Mouse (Mus musculus) embryonic facial prominence, embryonic 10.5 days (tissue): ENCODE measurements around the gene Mad1l1. TPM values are rescaled to one million over a fixed set of nuclear protein-coding genes. Genes with fewer than 3 reads are reported as not detected.
A peak's percentile ranks its signal among the peaks of the same experiment; 100 is the strongest.

Source experiments
- DNase-seq: peaks from one replicate; pipeline ENCODE4 v3.0.0-alpha.2; 2017; ENCODE audit warnings: low spot score
- H3K27ac ChIP-seq: fragments of 300-500 bp; sonication (generic); replicated peaks from 2 replicates; pipeline ENCODE4 v1.5.1; 2016; ENCODE audit warnings: mild to moderate bottlenecking
- H3K27me3 ChIP-seq: fragments of 300-500 bp; sonication (generic); replicated peaks from 2 replicates; pipeline ENCODE4 v1.6.1; 2016; ENCODE audit warnings: low read depth, mild to moderate bottlenecking; ENCODE audit not compliant: poor library complexity, severe bottlenecking
- H3K36me3 ChIP-seq: fragments of 300-500 bp; sonication (generic); replicated peaks from 2 replicates; pipeline ENCODE4 v1.6.1; 2016; ENCODE audit warnings: mild to moderate bottlenecking, moderate library complexity
- H3K4me1 ChIP-seq: fragments of 300-500 bp; sonication (generic); 2 replicates; pipeline ENCODE4 v1.6.1; 2016
- H3K4me3 ChIP-seq: fragments of 300-500 bp; sonication (generic); 2 replicates; pipeline ENCODE4 v1.5.1; 2016; ENCODE audit warnings: mild to moderate bottlenecking, moderate library complexity
- H3K9me3 ChIP-seq: fragments of 300-500 bp; sonication (generic); 2 replicates; pipeline ENCODE4 v1.6.1; 2016; ENCODE audit warnings: mild to moderate bottlenecking
- WGBS: fragments of 180-500 bp; shearing (Covaris S2); methylation state at CpG from one replicate; pipeline ENCODE4 v1.1.7; 2016; 5-methylcytosine and 5-hydroxymethylcytosine counted together
- polyA plus RNA-seq: library from polyadenylated mRNA; unstranded; fragments of >200 nt; fragmentation: Nextera tagmentation; extraction: Ambion mirVana; gene quantifications from 2 replicates; pipeline ENCODE4 v1.2.1, GENCODE M21; 2016

Mad1l1 gene
- polyA plus RNA-seq, 1 experiment from 2014 or later: 63.9 TPM

DNA sequence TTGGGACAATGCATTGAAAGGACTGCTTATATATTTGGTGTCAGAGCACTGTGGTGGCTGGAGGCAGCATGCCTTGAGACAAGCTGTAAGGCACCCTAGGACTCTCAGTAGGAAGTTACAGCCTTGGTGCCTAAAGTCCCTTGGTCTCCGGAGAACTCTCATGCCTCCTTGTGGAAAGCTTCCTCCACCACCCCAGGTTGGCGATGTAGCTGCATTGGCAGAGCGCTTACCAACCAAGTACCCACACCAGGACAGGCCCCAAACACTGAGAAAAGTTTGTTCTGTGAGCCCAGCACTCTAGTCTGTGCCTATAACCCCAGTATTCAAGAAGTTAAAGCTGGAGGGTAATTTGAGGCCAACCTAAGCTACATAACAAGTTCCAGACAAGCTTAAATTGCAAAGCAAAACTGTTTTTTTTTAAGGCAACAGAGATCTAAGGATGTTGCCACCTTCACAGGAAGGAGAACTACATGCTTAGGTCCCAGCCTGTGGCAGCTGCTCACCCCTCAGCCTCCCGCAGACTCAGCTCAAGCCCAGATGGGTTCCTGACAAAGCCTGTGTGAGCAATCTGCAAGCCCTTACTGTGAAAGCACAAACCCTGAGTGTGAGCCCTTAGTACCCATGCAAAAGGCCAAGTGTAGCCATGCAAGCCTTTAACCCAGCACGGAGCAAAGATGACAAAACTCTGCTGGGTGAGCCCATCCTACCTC, 50.2 kb downstream of the Mad1l1 start:
- H3K4me1 ChIP-seq: no peaks in the 10 kb centered on the region
- no peak for DNase-seq
- peaks cover 59% of the 10 kb centered on the region for H3K36me3 ChIP-seq
- H3K27me3 ChIP-seq: no peaks in the 10 kb centered on the region
- WGBS: 84% methylated on average over 5 of the region's 5 CpGs
- H3K4me3 ChIP-seq: no peak overlapping the region
- H3K27ac ChIP-seq: no peak overlapping the region
- no peaks in the 10 kb centered on the region for H3K9me3 ChIP-seq

DNA sequence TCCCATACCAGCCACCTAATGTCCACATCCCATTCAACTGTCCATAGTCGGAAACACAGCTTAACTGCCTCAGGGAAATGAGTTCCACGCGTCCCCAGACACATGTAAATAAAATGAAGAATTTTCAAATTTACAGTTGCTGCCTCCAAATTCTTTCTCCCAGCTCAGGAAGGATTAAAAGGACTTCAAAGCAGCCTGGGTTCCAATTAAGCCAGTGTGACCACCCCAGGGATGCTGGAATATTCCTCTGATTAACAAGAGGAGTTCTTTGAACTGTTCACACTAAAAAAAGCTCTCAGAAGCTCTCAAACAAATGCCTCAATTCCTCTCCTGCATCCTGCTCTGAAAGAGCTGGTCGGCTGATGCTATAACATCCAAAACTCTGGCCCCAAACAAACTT, 53.0 kb downstream of the Mad1l1 start:
- H3K36me3 ChIP-seq: peaks cover 40% of the 10 kb centered on the region
- no peaks in the 10 kb centered on the region for H3K9me3 ChIP-seq
- peaks cover 21% of the 10 kb centered on the region for H3K4me1 ChIP-seq
- WGBS: 78% methylated on average over 4 of the region's 4 CpGs
- DNase-seq: no peak
- no peak overlapping the region for H3K4me3 ChIP-seq
- no peak overlapping the region for H3K27ac ChIP-seq
- no peaks in the 10 kb centered on the region for H3K27me3 ChIP-seq

DNA sequence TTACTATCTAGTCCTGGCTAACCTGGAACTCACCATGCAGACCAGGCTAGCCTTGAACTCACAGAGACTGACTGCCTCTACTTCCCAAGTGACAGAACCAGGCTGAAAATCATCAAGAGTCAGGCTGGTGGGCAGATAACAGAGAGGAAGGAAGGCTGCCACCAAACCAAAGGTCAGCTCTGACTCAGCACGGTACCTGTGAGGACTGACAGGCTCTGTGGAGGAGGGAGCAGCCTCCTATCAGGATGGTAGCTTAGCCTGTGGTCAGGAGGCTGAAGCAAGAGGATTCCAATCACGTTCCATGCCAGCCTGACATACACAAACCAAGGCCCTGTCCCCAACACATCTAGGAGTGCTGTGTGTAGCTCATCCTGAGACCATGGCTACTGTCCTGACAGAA, 54.3 kb downstream of the Mad1l1 start:
- peaks cover 22% of the 10 kb centered on the region for H3K4me1 ChIP-seq
- 84% methylated on average over 2 of the region's 2 CpGs for WGBS
- H3K27me3 ChIP-seq: no peaks in the 10 kb centered on the region
- no peak overlapping the region for H3K27ac ChIP-seq
- no peak for DNase-seq
- H3K4me3 ChIP-seq: no peak overlapping the region
- H3K9me3 ChIP-seq: no peaks in the 10 kb centered on the region
- peaks cover 39% of the 10 kb centered on the region for H3K36me3 ChIP-seq

DNA sequence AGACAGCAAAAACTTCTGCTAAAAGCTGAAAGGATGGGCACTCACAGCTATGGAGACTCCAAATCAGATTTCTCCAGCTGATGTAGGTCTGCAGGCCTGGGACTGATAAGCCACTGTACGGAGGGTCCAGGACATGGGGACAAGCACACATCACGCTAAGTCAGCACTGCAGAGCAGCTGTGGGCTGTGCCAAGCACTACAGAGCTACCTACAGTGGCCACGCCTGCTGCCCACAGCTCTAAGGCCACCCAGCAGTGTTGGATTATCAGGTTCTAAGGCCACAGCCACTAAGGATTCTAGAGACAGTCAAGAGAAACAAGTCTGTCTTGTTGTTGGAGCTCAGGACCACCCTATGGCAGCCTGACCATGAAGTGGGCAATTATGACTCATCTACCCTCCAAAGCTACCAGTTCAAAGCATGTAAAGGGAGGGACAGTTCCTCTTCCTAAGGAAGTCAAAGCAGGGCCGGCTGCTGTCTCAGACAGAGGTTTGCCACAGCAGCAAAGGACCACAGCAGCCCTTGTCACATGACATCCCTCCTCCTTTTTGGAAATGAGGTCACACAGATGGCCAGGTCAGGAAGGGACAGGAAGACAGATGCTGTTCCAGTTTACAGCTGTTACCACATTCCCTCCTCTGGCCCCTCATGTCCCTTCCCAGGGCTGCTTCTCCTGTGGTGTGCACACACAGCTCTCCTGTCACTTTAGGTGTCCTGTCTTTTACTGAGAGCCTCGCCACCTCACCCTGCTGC, 56.4 kb downstream of the Mad1l1 start:
- H3K27ac ChIP-seq: peak overlapping the region; percentile 63
- H3K36me3 ChIP-seq: peaks cover 39% of the 10 kb centered on the region
- no peak overlapping the region for H3K4me3 ChIP-seq
- WGBS: 69% methylated on average over 5 of the region's 5 CpGs
- peak; percentile 15 for DNase-seq
- no peaks in the 10 kb centered on the region for H3K27me3 ChIP-seq
- H3K9me3 ChIP-seq: no peaks in the 10 kb centered on the region
- peaks cover 22% of the 10 kb centered on the region for H3K4me1 ChIP-seq

DNA sequence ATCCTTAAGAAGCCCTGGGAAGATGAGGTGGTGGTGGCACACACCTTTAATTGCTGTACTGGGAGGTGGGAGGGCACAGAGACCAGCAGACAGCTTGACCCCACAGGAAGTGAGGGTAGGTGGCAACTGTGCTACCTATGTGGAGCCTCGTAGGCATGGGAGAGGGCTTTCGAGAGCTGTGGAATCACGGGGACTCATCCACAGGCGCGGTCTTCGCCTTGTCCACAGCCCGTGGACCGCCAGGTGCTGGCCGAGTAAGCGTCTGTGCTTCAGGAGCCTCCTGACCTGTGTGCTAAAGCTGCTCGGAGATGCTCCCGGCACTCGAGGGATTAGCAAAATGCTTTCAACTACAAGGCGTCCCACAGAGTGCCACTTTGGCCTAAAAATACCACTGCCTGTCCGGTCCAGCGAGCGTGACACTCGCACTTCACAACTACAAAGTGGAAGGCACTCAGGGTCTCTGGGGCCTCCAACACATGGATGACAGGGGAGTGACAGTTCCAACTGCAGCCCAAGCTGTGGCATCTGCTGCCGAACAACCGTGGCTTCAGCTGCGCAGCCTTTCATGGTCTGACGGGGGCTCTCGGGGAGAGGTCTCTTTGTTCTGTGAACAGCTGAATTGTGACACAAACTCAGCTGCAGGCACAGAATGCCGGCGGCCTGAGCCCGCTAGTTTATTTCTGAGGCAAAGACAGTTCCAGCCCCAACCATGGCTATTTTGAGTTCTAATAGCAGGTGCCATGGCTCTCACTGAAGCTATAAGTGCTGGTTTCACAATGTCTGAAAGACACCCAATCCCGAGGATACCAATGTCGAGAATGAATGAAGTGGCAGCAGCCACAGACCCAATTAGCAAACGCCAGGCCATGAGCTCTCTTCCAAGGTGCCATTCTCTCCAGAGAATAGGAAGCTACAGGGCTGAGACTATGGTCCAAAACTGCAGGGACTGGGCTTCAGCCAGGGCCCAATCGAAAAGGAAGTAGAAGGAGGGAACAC, 57.3 kb downstream of the Mad1l1 start:
- Histone ChIP-seq H3K27me3 (no peaks in the 10 kb centered on the region), H3K9me3 (no peaks in the 10 kb centered on the region), H3K27ac (peak overlapping the region; percentile 63), H3K36me3 (peaks cover 41% of the 10 kb centered on the region), H3K4me3 (no peak overlapping the region), H3K4me1 (peaks cover 22% of the 10 kb centered on the region)
- DNase-seq: peak; percentile 35
- WGBS: 56% methylated on average over 30 of the region's 30 CpGs

DNA sequence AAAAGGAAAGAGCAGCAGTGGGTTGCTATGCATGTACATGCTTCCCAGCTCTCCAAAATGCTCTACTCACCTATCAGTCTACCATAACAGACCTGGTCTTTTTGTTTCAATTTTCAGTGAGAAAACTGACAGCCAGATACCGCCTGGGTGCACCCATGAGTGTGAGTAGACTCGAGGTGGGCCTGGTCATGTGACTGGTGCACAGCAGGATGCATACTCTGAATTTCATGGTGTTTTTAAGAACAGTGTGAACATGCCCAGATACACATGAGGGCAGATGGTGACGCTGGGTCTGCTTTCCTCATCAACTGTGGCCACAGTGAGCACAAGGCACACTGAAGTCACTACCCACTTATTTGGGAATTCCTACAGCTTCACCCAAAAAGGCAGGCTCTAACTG, 59.0 kb downstream of the Mad1l1 start:
- Histone ChIP-seq H3K4me3 (no peak overlapping the region), H3K27ac (no peak overlapping the region), H3K36me3 (peaks cover 58% of the 10 kb centered on the region), H3K27me3 (no peaks in the 10 kb centered on the region), H3K9me3 (no peaks in the 10 kb centered on the region), H3K4me1 (peaks cover 22% of the 10 kb centered on the region)
- WGBS: 89% methylated on average over 3 of the region's 3 CpGs
- no peak for DNase-seq

DNA sequence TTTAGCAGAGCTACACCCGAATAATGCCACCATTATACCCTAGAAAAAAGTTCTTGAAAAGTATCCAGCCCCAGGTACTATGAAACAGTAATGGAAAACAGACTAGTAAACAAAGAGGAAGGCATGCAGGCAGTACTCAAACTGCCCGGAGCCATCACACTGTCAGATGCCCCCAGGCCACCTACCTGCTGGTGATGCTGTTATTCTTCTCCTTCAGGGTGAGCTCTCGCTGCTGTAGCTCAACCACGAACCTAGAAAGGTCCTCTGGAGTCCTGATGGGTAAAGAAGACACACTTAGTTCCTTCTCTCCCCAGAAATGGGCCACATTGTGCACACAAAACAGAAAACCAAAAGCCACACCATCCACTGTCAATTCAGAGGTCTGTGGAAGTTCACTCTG, 60.0 kb downstream of the Mad1l1 start:
- peaks cover 67% of the 10 kb centered on the region for H3K36me3 ChIP-seq
- WGBS: 88% methylated on average over 4 of the region's 4 CpGs

DNA sequence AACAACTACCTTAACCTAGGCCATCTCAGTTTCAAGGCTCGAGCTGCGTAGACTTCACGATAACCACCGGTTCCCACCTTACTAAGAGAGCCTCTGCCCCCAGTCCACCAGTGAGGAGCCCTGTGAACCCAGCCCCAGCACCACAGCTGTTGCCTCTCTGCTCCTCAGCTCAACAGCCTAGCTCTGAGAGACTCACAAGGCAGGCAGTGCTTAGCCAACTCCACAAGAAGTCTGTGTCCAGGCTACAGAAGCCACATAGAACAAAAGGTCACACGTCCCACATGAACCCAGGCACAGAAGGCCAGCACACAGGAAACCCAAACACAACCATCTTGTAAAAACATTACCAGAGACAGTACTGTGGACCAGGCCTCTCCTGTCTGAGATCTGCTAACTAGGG, 62.7 kb downstream of the Mad1l1 start:
- Histone ChIP-seq H3K4me1 (peaks cover 3% of the 10 kb centered on the region), H3K9me3 (no peaks in the 10 kb centered on the region), H3K36me3 (peaks cover 77% of the 10 kb centered on the region), H3K4me3 (no peak overlapping the region), H3K27ac (no peak overlapping the region), H3K27me3 (no peaks in the 10 kb centered on the region)
- WGBS: 91% methylated on average over 5 of the region's 5 CpGs
- no peak for DNase-seq

More for the DNA sequence above, 60.0 kb downstream of the Mad1l1 start:
- Histone ChIP-seq H3K9me3 (no peaks in the 10 kb centered on the region), H3K4me3 (no peak overlapping the region), H3K27me3 (no peaks in the 10 kb centered on the region), H3K27ac (no peak overlapping the region), H3K4me1 (peaks cover 22% of the 10 kb centered on the region)
- no peak for DNase-seq

DNA sequence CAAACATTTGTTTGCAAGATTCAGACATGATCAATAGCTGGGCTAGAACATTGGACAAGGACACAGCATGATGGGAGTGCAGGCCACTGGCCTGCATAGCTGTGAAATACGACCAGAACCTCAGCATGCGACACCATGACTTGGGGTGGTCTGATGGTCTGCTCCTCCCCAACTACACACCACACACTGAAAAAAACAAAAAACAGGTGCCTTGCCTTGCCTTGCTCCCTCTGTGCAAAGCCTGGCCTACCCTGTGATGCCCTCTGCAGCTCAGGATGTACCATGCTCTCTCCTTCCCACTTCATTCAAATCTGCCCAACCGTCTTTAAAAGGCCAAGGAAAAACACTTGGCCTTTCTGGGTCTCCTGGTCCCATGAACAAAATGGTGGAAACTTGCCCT, 63.3 kb downstream of the Mad1l1 start:
- DNase-seq: no peak
- Histone ChIP-seq H3K27me3 (no peaks in the 10 kb centered on the region), H3K36me3 (peaks cover 79% of the 10 kb centered on the region), H3K4me1 (no peaks in the 10 kb centered on the region), H3K27ac (no peak overlapping the region), H3K9me3 (no peaks in the 10 kb centered on the region), H3K4me3 (no peak overlapping the region)
- WGBS: 91% methylated on average over 3 of the region's 3 CpGs

DNA sequence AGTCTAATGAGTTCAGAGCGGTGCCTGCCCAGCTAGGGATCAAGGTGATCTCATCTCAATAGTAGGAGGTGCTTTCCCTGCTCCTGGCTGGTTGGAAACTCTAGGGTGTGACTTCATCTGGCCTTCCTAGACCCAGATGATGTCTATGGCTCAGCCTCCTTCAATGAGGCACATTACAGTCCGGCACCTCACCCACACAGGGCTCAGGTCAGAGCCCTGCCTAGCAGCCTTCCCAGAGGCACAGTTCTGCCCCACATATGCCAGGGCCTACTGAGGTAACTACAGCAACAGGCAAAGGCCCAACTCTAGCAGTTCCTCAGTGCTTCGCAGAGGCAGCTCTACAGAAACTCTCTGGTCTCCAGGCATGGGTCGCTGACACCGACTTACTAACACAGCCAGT, 63.9 kb downstream of the Mad1l1 start:
- Histone ChIP-seq H3K4me1 (no peaks in the 10 kb centered on the region), H3K27ac (no peak overlapping the region), H3K36me3 (peaks cover 81% of the 10 kb centered on the region), H3K4me3 (no peak overlapping the region), H3K27me3 (no peaks in the 10 kb centered on the region), H3K9me3 (no peaks in the 10 kb centered on the region)
- WGBS: 95% methylated on average over 5 of the region's 5 CpGs
- no peak for DNase-seq

DNA sequence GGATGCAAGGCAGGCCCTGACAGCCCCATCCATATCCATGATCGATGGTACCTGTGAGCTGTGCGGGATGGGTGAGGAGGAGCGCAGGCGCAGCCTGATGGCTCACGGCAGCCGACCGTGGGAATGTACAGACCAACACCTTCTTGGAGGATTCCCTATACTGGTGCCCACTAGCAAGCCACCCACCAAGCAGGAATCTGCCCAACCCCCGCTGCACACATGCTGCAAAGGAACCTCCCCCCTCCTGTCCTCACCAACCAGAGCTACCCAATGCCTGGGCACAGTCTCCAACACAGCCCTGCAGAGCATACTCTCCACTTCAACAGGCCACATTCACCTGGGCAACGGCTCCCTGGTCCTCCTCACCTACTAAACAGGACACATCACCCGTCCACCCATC, 64.7 kb downstream of the Mad1l1 start:
- no peaks in the 10 kb centered on the region for H3K27me3 ChIP-seq
- no peaks in the 10 kb centered on the region for H3K4me1 ChIP-seq
- H3K36me3 ChIP-seq: peaks cover 81% of the 10 kb centered on the region
- DNase-seq: no peak
- no peak overlapping the region for H3K4me3 ChIP-seq
- H3K9me3 ChIP-seq: no peaks in the 10 kb centered on the region
- 95% methylated on average over 10 of the region's 10 CpGs for WGBS
- H3K27ac ChIP-seq: no peak overlapping the region

DNA sequence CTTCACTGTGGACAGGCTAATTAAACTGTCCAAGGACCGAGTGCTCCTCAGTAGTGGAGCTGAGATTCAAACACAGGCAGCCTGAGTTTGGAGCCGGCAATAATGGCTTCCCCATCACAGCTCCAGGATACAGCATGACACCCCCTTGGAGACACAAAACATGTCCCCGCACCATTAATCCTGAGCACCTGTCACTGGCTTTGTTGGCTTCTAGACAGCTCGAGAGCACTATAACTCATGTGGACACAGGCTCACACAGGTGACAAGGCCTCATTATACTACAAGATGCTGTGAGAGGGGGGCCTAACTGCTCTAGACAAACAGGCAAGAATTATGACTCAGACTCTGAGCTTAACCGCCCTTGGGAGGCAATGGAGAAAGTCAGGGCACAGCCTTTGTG, 66.1 kb downstream of the Mad1l1 start:
- WGBS: 90% methylated on average over 5 of the region's 5 CpGs
- Histone ChIP-seq H3K27me3 (no peaks in the 10 kb centered on the region), H3K27ac (no peak overlapping the region), H3K36me3 (peaks cover 77% of the 10 kb centered on the region), H3K9me3 (no peaks in the 10 kb centered on the region), H3K4me3 (no peak overlapping the region), H3K4me1 (no peaks in the 10 kb centered on the region)
- no peak for DNase-seq
